Mouse (Mus musculus): ENCODE measurements around the gene Cep78. TPM values are rescaled to one million over a fixed set of nuclear protein-coding genes. Genes with fewer than 3 reads are reported as not detected.
"Not testable (repeated sequence)": the region's sequence is repeated elsewhere in the genome, so short reads cannot be mapped to it uniquely, and the experiment has no call there.

Gene Cep78
- polyA plus RNA-seq (2014; fragmentation: Nextera tagmentation; extraction: Ambion mirVana): 49.6 and 50.9 TPM in 2 replicates

DNA sequence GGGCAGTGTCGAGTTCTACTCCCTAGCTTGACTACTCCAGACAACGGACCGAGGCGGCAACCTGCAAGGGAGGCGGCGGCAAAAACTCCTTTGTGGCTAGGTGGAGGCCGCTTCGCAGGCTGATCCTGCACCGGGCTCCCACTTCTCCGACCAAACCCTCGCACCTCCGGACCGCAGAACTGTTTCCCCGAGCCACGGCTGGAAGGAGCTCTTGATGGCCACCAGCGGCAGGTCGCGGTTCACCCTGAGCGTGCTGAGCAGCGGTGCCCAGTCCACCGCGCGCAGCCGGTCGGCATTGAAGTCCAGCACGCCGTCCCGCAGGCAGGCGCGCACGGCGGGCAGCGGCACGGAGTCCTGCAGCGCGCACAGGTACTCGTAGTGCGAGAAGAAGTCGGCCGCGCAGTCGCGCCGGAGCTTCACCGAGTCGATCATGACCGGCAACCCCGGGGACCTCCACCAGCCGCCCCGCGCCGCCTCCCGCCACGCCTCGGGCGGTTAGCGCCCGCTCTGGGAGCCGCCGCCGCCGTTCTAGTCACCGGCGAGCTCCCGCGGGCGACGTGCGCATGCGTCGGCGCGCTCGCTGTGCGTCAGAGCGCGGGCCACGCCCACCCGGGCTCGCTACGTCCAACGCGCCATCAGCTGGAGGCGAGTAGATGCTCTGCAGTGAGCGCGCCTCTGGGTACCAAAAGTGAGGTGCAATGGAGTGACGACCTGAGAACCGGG lies at the start of gene Cep78:
TSS of gene Cep78 (minus strand) at position 541 of the 723 bp plus-strand sequence.
- DNase-seq (ENCODE audit: low spot score, missing footprints) (peak; percentile 100), ATAC-seq (ENCODE audit: low FRiP score) (peak; percentile 94)
- H3K4me2 ChIP-seq: peak within 1 kb of the TSS; percentile 56
- H3K27me3 ChIP-seq (ENCODE audit: control insufficient read depth, insufficient read depth, low read length): no peaks in the 10 kb centered on the region
- H3K9ac ChIP-seq (ENCODE audit: low read length): peak within 1 kb of the TSS; percentile 95
- peaks cover 15% of the 10 kb centered on the region for H3K4me1 ChIP-seq (ENCODE audit: control insufficient read depth, insufficient read depth, low read length)
- H3K36me3 ChIP-seq (ENCODE audit: control insufficient read depth, insufficient read depth, low read length): no peaks in the 10 kb centered on the region
- peak within 1 kb of the TSS; percentile 85 for H3K4me3 ChIP-seq (ENCODE audit: low read depth, low read length)
- H3K27ac ChIP-seq (ENCODE audit: low read depth, low read length): peak within 1 kb of the TSS; percentile 86
- H3K9me3 ChIP-seq (ENCODE audit: control insufficient read depth, low read length): no peaks in the 10 kb centered on the region
- WGBS: under 1% methylated on average over 88 of the region's 88 CpGs

DNA sequence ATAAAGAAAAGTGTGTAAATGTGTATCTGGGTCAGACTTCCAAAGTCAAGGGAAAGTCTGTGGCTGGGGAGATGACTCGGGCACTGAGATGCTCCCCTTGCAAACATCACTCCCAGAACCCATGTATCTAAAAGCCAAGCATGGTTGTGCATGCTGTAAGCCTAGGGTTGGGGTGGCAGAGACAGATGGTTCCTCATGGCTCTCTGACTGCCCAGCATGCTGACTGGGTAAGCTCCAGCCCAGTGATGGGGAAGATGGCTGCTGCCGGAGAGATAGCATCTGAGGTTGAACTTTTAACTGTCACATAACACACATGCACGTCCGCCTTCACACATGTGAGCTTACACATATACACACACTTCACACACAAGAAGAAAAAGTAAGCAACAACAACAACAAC lies 46.5 kb upstream of the Cep78 start:
- DNase-seq (ENCODE audit: low spot score, missing footprints): no peak
- ATAC-seq (ENCODE audit: low FRiP score): no peak
- whole genome bisulfite sequencing: 93% methylated on average over 4 of the region's 4 CpGs

DNA sequence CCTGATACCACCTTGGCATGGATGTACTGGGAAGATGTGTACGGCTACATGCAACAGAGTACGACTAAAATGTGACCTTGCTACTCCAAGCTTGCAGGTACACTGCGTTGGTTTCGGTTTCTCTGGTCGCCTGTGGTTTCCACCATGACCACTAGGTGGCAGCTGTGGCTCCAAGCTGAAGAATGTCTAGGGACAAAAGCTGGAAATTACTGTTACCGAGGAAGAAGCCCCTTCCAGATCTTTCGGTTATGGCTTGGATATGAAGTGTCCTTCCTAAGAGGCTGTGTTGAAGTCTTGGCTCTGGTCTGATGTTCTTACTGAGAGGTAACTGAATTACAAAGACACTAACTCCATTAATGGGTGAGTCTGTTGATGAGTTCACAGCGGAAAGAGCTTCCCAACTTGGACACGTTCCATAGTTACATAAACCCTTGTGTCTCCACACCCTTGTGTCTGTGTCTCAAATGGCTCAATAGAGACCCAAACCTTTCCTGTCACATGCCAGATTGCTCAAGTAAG lies 44.5 kb upstream of the Cep78 start:
- peak; percentile 61; the same call in 1 of the 2 replicates for ATAC-seq (ENCODE audit: low FRiP score)
- not testable (repeated sequence) for H3K4me1 ChIP-seq (ENCODE audit: control insufficient read depth, insufficient read depth, low read length); H3K36me3 ChIP-seq (ENCODE audit: control insufficient read depth, insufficient read depth, low read length); H3K9me3 ChIP-seq (ENCODE audit: control insufficient read depth, low read length); H3K4me3 ChIP-seq (ENCODE audit: low read depth, low read length); H3K27me3 ChIP-seq (ENCODE audit: control insufficient read depth, insufficient read depth, low read length); H3K9ac ChIP-seq (ENCODE audit: low read length); H3K27ac ChIP-seq (ENCODE audit: low read depth, low read length)
- 0 out of 2 replicates have a peak overlapping the region, but pooled peaks have one; percentile 19 for H3K4me2 ChIP-seq
- DNase-seq (ENCODE audit: low spot score, missing footprints): peak; percentile 84
- WGBS: 37% methylated on average over 7 of the region's 9 CpGs

More for the DNA sequence above, 46.5 kb upstream of the Cep78 start:
- no peaks in the 10 kb centered on the region for H3K36me3 ChIP-seq (ENCODE audit: control insufficient read depth, insufficient read depth, low read length)
- no peaks in the 10 kb centered on the region for H3K27me3 ChIP-seq (ENCODE audit: control insufficient read depth, insufficient read depth, low read length)
- H3K4me1 ChIP-seq (ENCODE audit: control insufficient read depth, insufficient read depth, low read length): no peaks in the 10 kb centered on the region
- no peak overlapping the region for H3K27ac ChIP-seq (ENCODE audit: low read depth, low read length)
- H3K4me2 ChIP-seq: no peak overlapping the region
- H3K4me3 ChIP-seq (ENCODE audit: low read depth, low read length): no peak overlapping the region
- no peaks in the 10 kb centered on the region for H3K9me3 ChIP-seq (ENCODE audit: control insufficient read depth, low read length)
- no peak overlapping the region for H3K9ac ChIP-seq (ENCODE audit: low read length)

DNA sequence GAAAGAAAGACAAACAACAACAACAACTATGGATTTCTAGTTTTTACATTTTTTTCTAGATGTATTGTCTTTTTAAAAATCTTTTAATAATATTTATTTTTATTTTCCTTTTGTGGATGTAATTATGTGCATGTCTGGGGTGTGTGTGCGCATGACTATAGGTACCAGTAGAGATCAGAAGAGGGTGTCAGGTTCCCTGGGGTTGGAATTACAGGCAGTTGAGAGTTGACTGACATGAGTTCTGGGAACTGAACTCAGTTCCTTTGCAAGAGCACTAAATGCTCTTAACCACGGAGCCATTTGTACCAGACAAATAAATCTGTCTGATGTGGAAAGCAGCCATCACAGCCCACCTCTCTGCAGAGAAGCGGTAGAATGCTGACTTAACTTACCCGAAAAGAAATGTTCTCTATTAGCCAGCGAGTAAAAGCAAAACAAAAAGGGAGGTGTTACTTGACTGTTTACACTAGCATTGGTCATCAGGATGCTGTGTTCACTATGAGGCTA lies 44.0 kb upstream of the Cep78 start:
- Histone ChIP-seq H3K27ac (ENCODE audit: low read depth, low read length) (no peak overlapping the region), H3K4me1 (ENCODE audit: control insufficient read depth, insufficient read depth, low read length) (no peaks in the 10 kb centered on the region), H3K27me3 (ENCODE audit: control insufficient read depth, insufficient read depth, low read length) (no peaks in the 10 kb centered on the region), H3K4me2 (0 out of 2 replicates have a peak overlapping the region, but pooled peaks have one; percentile 19), H3K9ac (ENCODE audit: low read length) (no peak overlapping the region), H3K4me3 (ENCODE audit: low read depth, low read length) (no peak overlapping the region), H3K9me3 (ENCODE audit: control insufficient read depth, low read length) (no peaks in the 10 kb centered on the region), H3K36me3 (ENCODE audit: control insufficient read depth, insufficient read depth, low read length) (no peaks in the 10 kb centered on the region)
- DNase-seq (ENCODE audit: low spot score, missing footprints): peak; percentile 89
- 62% methylated on average over 5 of the region's 5 CpGs for WGBS
- no peak for ATAC-seq (ENCODE audit: low FRiP score)

DNA sequence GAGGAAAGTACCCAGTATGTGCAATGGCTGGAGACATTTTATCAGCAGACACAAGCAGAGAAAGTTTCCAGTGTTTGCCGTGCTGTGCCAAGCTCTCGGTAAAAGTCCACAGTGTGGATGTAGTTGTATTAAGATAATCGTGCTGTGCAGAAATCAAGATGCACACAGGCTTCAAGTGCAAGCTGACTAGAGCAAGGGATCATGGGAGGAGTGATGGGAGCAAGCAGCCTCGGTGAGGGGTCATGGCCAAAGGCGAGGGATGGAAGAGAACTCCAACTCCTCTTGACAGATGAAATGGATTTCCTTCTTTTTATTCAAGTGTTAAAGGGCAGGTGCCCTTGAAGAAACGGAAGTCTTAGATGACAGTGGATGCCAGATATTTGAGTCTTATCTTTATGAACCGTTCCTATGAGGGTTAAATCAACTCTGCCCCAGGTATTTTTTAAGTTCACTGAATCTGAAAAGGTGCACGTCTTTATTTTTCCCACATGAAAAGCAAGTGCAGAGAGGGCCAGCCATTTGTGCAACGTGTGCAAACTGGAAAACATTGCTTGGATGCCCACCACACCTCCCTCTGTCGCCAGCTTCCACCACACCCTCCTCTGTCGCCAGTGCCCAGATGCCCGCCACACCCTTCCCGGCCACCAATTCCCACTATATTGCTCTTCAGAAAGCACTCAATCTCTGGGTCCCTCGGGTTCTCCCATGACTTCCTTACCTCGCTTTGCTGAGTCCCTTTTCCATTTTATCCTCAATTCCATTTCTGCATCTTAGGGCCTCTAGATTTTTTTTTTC lies 43.3 kb upstream of the Cep78 start:
- no peak for ATAC-seq (ENCODE audit: low FRiP score)

DNA sequence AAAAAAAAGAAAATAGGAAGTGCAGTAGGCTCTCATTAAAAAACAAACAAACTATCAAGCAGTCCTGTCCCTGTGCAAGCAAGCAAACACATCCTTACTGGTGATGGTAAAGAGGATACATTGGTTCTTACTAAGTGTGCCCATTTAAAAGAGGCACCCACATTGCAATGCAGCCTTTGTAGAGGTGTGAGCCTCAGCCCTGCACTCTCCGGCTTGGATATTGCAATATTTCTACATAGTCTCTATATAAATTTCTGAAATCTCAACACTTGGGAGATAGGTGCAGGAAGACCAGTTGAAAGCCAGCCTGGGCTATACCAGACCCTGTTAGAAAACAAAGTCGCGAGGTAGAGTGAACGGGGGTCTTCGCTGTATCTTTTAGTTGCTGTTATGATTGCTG lies 41.5 kb upstream of the Cep78 start:
- 97% methylated on average over 5 of the region's 5 CpGs for WGBS
- ATAC-seq (ENCODE audit: low FRiP score) (no peak), DNase-seq (ENCODE audit: low spot score, missing footprints) (peak; percentile 54)
- H3K9ac ChIP-seq (ENCODE audit: low read length): no peak overlapping the region
- no peaks in the 10 kb centered on the region for H3K9me3 ChIP-seq (ENCODE audit: control insufficient read depth, low read length)
- H3K4me1 ChIP-seq (ENCODE audit: control insufficient read depth, insufficient read depth, low read length): no peaks in the 10 kb centered on the region
- H3K4me2 ChIP-seq: no peak overlapping the region
- H3K27ac ChIP-seq (ENCODE audit: low read depth, low read length): no peak overlapping the region
- no peak overlapping the region for H3K4me3 ChIP-seq (ENCODE audit: low read depth, low read length)
- no peaks in the 10 kb centered on the region for H3K36me3 ChIP-seq (ENCODE audit: control insufficient read depth, insufficient read depth, low read length)
- H3K27me3 ChIP-seq (ENCODE audit: control insufficient read depth, insufficient read depth, low read length): no peaks in the 10 kb centered on the region

More for the DNA sequence above, 43.3 kb upstream of the Cep78 start:
- Histone ChIP-seq H3K27me3 (ENCODE audit: control insufficient read depth, insufficient read depth, low read length) (no peaks in the 10 kb centered on the region), H3K27ac (ENCODE audit: low read depth, low read length) (no peak overlapping the region), H3K9me3 (ENCODE audit: control insufficient read depth, low read length) (no peaks in the 10 kb centered on the region), H3K4me1 (ENCODE audit: control insufficient read depth, insufficient read depth, low read length) (no peaks in the 10 kb centered on the region), H3K36me3 (ENCODE audit: control insufficient read depth, insufficient read depth, low read length) (no peaks in the 10 kb centered on the region), H3K9ac (ENCODE audit: low read length) (no peak overlapping the region), H3K4me2 (no peak overlapping the region), H3K4me3 (ENCODE audit: low read depth, low read length) (no peak overlapping the region)
- DNase-seq (ENCODE audit: low spot score, missing footprints): peak; percentile 39
- WGBS: 88% methylated on average over 15 of the region's 15 CpGs

DNA sequence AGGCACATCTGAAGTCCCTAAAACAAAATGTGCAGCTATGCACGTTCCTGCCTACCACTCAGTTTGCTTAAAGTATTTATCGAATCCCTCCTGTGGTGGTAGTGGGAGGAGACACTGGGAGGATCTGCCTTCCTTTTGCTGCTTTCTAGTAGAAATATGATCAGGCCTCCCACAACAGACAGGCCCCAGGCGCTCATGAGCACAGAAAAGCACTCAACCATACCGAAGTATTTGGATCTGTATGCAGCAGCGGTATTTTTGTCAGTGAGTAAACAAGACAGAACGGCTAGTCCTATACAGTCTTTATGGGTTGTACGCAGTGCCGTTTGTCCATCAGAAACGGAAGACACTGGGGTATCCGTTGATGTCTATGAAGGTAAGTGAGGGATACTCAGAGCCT lies 37.4 kb upstream of the Cep78 start:
- H3K4me2 ChIP-seq: no peak overlapping the region
- no peak overlapping the region for H3K9ac ChIP-seq (ENCODE audit: low read length)
- DNase-seq (ENCODE audit: low spot score, missing footprints) (no peak), ATAC-seq (ENCODE audit: low FRiP score) (no peak)
- 79% methylated on average over 10 of the region's 10 CpGs for WGBS
- H3K27ac ChIP-seq (ENCODE audit: low read depth, low read length): no peak overlapping the region
- no peaks in the 10 kb centered on the region for H3K4me1 ChIP-seq (ENCODE audit: control insufficient read depth, insufficient read depth, low read length)
- H3K4me3 ChIP-seq (ENCODE audit: low read depth, low read length): no peak overlapping the region
- no peaks in the 10 kb centered on the region for H3K36me3 ChIP-seq (ENCODE audit: control insufficient read depth, insufficient read depth, low read length)
- no peaks in the 10 kb centered on the region for H3K27me3 ChIP-seq (ENCODE audit: control insufficient read depth, insufficient read depth, low read length)
- no peaks in the 10 kb centered on the region for H3K9me3 ChIP-seq (ENCODE audit: control insufficient read depth, low read length)

DNA sequence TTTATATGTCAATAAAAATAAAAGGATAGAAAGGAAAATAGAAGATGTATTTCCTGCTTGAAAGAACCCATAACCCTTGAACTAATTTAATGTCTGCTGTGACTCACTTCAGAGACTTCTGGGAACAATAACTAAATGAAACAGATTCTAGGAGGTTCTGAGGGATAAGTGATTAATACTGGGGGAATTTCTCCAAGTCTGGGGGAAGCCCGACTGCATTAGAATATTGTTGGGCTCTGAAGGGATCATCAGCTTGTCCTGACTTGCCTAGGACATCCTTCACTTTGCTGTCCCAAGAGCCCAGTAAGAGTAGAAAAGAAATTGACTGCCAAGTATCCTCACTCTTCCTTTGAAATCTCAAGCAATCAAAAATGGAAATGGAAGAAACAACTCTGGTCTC lies 31.4 kb upstream of the Cep78 start:
- no peak overlapping the region for H3K4me2 ChIP-seq
- no peaks in the 10 kb centered on the region for H3K4me1 ChIP-seq (ENCODE audit: control insufficient read depth, insufficient read depth, low read length)
- no peaks in the 10 kb centered on the region for H3K9me3 ChIP-seq (ENCODE audit: control insufficient read depth, low read length)
- WGBS: 78% methylated on average over 1 of the region's 1 CpGs
- no peaks in the 10 kb centered on the region for H3K36me3 ChIP-seq (ENCODE audit: control insufficient read depth, insufficient read depth, low read length)
- no peak for DNase-seq (ENCODE audit: low spot score, missing footprints)
- H3K27ac ChIP-seq (ENCODE audit: low read depth, low read length): no peak overlapping the region
- H3K9ac ChIP-seq (ENCODE audit: low read length): no peak overlapping the region
- no peak overlapping the region for H3K4me3 ChIP-seq (ENCODE audit: low read depth, low read length)
- ATAC-seq (ENCODE audit: low FRiP score): no peak
- no peaks in the 10 kb centered on the region for H3K27me3 ChIP-seq (ENCODE audit: control insufficient read depth, insufficient read depth, low read length)

Data from midbrain, embryonic 11.5 days (tissue).